Mouse (Mus musculus): ENCODE data around the gene Smyd1.

Smyd1 gene

GRCm38 (mm10) chr6:71199612-71200011, 122.4 kb downstream of the Smyd1 start, which contains the start of gene Fabp1:
Gene Fabp1, plus strand, starts transcription at chr6:71199827.
- no peak for DNase-seq

GRCm38 (mm10) chr6:71197636-71198535, 124.1 kb downstream of the Smyd1 start:
- peak; percentile 10 to 25 for DNase-seq

DNA sequence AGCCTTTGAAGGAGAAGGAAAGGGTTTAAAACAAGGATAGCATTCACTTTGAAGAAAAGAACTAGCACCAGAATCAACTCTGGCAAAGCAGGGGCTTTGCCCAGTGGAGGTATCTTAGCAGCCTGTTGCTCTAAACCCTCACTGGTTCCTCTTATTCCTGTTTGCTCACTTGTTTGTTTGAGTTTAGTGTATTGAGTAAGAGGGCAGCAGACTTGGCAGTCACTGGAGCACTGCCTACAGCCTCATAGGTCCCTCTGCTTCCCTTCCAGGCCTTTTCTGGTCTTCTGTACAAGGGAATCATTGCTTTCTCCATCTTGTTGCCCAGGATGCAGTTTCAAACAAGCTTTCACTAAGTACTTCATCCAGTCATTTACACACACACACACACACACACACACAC, 125.9 kb downstream of the Smyd1 start:
- peak; percentile 10 to 35 for DNase-seq

DNA sequence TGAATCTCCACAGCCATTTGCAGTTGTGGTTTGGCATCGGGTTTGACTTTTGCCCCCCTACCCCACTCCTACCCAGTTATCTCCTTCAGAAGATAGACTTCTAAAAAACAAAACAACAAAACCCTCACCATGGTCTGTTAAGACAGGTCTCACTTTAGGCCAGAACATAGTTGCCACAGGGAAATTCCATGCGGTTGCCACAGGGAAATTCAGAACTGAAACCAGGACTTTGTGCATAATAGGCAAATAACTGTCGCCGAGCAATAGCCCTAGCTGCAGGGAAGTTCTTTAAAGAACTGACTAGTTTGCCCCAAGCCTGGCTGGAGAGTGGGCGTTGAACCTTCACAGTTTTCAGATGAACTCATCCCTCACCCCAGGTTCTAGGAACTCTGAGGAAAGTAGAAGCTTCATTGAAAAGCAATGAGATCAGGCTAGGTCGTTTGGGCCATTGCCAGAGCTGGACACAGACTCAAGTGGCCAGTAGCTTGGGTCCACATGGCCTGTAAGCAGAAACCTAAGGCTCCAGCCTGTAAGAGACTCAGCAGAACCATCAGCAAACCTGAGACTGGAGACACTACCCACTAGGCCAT, 128.8 kb downstream of the Smyd1 start:
- DNase-seq, result peak; percentile 40 to 44

DNA sequence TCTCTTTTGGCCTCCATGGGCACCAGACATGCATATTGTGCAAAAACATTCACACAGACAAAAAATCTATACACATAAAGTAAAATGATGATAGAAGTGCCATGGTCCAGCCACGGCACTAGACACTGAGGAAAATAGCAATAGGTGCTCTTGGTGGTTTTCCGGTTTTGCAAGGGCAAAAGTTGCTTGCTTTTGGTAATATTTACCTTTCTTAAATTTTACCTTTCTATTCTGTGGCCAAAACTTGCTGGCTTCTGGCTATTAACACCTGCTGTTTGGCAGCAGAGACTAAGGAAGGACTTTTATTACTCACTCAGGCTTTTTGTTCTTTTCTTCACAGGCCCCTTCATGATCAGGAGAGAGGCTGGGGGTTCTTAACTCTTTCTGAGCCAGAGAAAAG, 131.5 kb downstream of the Smyd1 start:
- no peak for DNase-seq

- DNase-seq, result peak; percentile 18 to 34
These were observed 132.5 kb downstream of the Smyd1 start for GRCm38 (mm10) chr6:71189578-71189977.

DNA sequence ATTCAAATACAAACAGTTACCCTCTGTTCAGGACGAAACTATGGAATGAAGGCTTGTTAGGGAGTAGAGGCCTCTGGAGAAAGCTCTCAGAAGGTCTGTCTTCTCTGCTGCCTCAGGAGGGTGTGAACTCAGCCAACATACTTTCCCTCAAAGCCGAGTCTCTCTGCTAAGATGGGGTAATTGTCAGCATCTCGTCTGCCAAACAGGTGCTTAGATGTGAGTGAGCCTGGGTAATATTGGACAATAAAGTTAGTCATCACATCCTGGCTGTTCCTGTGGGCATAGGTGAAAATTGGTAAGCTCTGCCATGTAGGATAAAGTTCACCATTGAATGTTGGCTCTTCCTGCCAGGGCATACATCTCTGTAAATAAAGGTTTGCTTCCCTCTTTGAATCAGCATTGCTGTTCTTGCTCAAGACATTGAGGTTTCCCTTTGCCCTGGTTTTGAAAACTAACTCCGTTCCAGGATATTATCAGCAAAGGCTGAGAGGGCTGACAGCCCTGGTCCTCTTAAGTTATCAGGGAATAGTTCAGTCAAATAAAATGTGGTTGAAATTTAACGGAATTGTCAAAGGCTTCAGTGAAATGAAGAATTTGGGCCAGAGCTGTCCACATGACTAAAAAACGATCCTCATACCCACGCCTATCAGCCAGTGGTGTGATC, 137.0 kb downstream of the Smyd1 start:
- DNase-seq, result peak in 1 of 2 experiments; percentile 9

DNA sequence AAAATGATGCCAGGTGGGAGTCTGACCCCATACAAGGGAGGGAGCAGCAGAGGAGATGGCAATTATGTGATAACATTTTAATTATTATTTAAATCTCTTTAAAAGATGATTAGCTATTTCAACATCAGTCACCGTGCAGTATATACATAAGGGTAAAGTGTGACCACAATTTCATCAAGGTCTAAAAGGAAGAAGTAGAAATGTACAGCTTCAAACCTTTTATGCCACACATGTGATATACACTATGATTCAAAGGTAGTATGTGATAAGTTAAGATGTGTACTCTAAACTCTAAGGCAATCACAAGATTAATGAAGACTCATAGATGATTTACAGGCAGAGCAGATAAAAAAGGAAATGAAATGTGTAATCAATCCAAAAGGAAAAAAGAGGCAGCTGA, 141.4 kb downstream of the Smyd1 start:
- DNase-seq, result no peak

DNA sequence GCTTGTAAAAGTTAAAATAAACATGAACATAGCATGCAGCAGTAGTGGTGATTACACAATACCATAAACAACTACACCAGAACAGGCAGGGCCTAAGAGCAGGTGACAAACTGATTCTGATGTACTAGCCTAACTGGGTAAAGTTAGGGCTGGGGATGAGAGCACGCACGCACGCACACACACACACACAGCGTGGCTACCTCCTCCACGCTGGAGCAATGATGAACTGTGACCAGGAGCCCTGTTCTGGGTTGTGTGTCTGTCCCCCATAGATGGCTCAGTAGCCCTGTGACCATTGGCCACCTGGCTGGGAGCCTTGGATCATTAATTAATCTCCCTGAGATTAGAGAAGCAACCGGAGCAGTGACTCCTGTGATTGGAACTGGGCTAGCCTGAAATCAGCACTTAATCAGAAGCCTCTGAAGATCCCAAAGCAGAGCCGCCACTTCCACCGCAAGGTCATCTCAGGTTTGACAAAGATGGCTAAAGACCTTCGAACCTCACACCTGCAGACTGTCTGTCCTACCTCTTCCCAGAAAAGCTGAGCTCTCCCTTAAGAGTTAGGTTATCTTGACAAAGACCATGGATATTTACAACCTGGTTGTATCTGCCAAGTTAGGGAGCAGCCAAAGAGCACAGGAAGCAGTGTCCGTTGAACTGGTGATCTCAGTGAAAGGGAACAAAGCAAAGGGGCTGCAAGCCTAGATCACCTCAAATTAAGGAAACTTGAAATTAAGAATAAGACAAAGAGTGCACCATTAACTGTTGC, 149.0 kb downstream of the Smyd1 start:
- no peak for DNase-seq

- DNase-seq, result peak in 1 of 2 experiments; percentile 27
These were observed 155.4 kb downstream of the Smyd1 start for GRCm38 (mm10) chr6:71166551-71167169.

DNA sequence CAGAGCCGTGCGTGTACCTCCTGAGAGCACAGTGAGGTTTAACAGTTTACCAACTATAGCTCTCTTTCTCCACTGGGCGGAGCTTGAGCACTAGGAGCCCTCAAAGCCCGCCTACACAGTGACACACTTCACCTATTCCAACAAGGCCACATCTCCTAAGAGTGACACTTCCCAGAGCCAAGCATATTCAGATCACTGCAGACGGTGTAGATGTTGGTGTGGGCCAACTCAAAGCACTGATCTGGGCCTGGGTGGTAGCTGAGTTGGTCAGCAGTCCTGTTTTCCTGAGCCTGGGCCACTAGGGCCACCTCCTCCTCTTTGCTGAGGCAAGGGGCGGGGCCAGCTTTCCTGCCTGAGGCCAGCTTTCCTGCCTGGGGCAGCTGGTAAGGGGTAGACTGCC, 157.6 kb downstream of the Smyd1 start:
- DNase-seq, result peak in 1 of 2 experiments; percentile 23
